Mouse (Mus musculus): ENCODE results near the gene Msrb1. TPM values are rescaled to one million over a fixed set of nuclear protein-coding genes. Genes with fewer than 3 reads are reported as not detected.

Msrb1 gene
- polyA plus RNA-seq, 1 experiment from 2014 or later: 19.4 TPM

DNA sequence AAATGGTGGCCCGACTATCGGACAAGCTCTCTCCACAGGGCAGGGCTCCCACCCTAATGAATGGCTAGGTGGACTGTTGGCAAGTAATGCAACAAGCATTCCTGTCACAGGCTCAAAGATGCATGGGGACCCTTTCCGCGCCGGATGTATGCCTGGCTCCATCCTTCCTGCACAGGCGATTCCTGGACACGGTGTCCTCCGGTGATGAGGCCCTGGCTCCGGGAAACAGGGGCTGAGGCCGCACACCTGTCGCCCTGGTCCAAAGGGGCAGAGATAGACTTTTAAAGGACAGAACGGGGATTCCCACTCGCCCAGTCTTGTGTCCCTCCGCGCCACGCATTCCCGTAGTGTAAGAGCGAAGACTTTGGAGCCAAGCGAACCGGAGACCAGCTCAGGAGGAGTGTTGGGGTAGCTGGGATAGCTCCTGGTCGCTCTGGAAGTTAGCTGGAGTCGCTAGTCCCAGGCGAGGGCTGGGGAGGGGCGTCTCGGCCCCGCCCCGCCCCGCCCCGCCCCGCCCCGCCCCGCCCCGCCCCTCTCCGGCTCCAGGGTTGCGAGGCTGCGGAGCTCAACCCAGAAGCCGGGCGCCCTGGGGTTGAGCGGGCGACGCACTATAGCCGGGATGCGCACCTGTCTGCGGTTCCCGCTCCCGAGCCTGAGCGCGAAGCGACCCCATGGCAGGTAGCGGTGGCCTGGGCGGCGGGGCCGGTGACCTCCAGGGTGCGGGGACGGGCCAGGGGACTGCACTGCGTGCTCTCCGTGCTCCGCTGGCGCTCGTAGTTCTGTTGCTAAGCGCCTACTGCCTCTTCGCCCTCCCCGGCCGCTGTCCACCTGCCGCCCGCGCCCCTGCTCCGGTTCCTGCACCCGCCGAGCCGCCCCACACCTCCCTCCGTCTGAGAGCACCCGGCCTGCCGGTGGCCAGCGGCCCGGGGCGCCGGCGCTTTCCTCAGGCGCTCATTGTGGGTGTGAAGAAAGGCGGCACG lies 16.3 kb downstream of the Msrb1 start, which contains the start of gene Hs3st6:
Gene Hs3st6, plus strand, starts transcription at position 574 of the 980 bp plus-strand sequence.
- WGBS: 1% methylated on average over 66 of the region's 82 CpGs

DNA sequence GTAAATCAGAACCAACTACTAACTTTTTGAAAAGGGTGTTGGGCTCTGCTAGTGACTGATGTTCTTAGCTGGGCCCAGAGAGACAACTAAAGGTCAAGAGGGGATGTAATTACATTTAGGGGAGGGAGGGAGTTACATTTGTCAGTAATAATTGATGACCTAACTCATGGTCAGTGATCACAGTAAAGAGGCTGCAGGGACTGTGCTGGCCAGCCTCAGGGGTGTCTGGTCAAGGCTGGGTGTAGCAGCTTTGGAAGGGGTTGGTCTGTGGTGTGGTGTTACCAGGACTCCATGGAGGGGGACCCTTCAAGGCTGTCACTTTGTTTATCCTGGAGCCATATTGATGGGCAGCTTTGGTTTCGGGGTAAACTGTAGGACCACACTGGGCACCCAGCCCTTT lies 21.0 kb downstream of the Msrb1 start:
- WGBS: 84% methylated on average over 1 of the region's 1 CpGs
- H3K27me3 ChIP-seq: peaks cover 34% of the 10 kb centered on the region

More for the DNA sequence above, 16.3 kb downstream of the Msrb1 start, which contains the start of gene Hs3st6:
- Histone ChIP-seq H3K36me3 (no peaks in the 10 kb centered on the region), H3K27me3 (peaks cover 69% of the 10 kb centered on the region), H3K27ac (replicated peaks) (no peak within 1 kb of the TSS), H3K4me1 (replicated peaks) (peaks cover 13% of the 10 kb centered on the region), H3K9me3 (no peaks in the 10 kb centered on the region), H3K4me2 (peak within 1 kb of the TSS; percentile 88), H3K9ac (no peak within 1 kb of the TSS), H3K4me3 (peak within 1 kb of the TSS; percentile 44)
- ATAC-seq (ENCODE audit: low FRiP score, low read depth): peak; percentile 51; the same call in 1 of the 2 replicates

DNA sequence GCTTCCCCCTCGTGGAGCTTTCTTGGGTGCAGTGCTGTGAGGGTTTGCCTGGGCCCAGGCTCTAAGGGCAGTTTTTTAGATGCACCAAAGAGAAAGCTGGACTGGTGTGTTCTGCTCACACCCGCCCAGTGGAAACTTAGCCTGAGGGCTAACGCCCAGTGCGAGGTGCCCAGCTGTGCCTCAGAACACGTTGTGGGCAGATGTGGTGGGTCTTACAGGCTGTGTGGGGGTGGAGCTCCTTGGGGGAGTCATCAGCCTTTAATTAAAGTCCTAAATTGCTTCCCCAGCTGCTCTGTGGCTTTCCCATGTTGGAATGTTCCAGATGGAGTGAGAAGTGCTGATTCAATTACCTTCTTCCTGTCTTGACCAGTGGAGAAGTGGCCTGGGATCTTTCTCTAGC lies 24.7 kb downstream of the Msrb1 start:
- no peak for ATAC-seq (ENCODE audit: low FRiP score, low read depth)
- Histone ChIP-seq H3K4me1 (replicated peaks) (no peaks in the 10 kb centered on the region), H3K9me3 (no peaks in the 10 kb centered on the region)

More for the DNA sequence above, 21.0 kb downstream of the Msrb1 start:
- H3K36me3 ChIP-seq: no peaks in the 10 kb centered on the region
- H3K27ac ChIP-seq (replicated peaks): no peak overlapping the region
- H3K9me3 ChIP-seq: no peaks in the 10 kb centered on the region
- H3K4me3 ChIP-seq: no peak overlapping the region
- no peak for ATAC-seq (ENCODE audit: low FRiP score, low read depth)
- no peak overlapping the region for H3K9ac ChIP-seq
- H3K4me1 ChIP-seq (replicated peaks): peaks cover 10% of the 10 kb centered on the region
- H3K4me2 ChIP-seq: no peak overlapping the region

DNA sequence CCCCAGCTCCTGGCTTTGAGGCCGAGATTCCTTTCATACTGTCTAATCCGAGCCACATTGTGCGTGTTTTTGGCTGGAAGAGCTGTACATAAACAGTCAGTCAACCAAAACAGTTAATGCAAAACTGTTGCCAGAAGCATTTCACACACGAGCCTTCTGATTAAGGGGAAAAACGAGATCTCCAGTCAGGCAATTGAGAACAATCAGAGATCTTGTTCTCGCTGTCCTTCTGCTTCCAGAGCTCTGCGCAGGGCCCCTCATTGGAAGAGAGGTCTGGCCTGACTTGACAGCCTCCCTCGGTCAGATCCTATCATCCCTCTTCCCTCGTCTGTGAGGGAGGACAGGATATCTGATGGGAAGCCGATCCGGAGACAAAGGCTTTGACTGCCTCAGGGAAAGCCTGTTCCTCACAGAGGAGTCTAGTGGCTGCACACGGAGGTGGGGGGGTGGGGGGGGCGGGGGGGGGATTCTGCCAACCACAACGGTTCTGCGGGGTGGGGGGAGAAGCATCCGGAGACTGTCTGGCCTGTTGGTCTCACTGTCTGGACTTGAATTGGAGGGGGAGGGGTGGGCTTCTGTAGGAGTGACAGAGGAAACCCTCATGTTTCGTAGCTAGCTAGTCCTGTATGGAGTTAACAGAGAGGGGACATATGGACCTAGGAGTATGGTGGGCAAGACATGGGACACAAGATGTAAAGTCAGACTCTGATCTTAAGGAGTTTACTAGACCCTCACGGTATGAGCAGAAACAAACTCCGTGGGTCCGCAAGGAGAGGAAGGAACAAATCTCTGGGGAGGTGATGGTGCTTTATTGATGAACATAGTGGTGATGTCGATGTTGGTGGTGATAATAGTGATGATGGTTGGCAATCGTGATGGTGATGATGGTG lies 28.8 kb downstream of the Msrb1 start:
- Histone ChIP-seq H3K27ac (replicated peaks) (no peak overlapping the region), H3K4me3 (no peak overlapping the region), H3K4me2 (no peak overlapping the region), H3K36me3 (no peaks in the 10 kb centered on the region), H3K27me3 (no peaks in the 10 kb centered on the region), H3K9ac (no peak overlapping the region), H3K9me3 (no peaks in the 10 kb centered on the region), H3K4me1 (replicated peaks) (no peaks in the 10 kb centered on the region)
- no peak for ATAC-seq (ENCODE audit: low FRiP score, low read depth)
- WGBS: 52% methylated on average over 21 of the region's 22 CpGs

More for the DNA sequence above, 24.7 kb downstream of the Msrb1 start:
- 59% methylated on average over 5 of the region's 5 CpGs for WGBS
- H3K36me3 ChIP-seq: no peaks in the 10 kb centered on the region
- peaks cover 2% of the 10 kb centered on the region; the same call in 1 of the 2 replicates for H3K27me3 ChIP-seq
- no peak overlapping the region for H3K9ac ChIP-seq
- no peak overlapping the region for H3K27ac ChIP-seq (replicated peaks)
- no peak overlapping the region for H3K4me3 ChIP-seq
- H3K4me2 ChIP-seq: no peak overlapping the region

DNA sequence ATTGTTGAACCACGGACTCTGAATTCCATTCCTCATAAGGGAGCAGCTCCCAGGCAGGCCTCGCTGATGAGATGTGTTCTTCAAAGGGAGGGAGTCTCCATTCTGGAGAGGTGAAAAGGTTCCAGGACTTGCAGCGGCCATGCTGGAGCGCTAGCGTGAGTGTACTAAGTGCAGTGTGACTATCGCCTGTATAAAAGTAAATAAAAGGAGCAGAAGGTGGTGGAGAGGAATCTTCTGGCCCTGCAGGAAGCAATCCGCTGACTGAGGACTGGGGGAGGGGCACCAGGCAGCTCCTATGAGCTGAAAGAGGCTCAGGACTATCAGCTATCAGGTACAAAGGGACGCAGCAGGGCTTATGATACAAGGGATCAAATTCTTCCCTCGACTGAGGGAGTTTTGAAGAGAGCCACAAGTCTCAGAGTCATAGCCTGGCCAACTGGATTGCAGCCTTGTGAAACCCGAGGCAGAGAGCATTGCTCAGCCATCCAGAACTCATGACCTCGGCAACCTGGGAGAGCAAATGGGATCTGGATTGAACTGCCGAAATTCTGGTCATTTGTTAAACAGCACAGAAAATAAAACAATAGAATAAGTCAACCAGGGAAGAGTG lies 29.9 kb downstream of the Msrb1 start:
- no peak overlapping the region for H3K4me3 ChIP-seq
- ATAC-seq (ENCODE audit: low FRiP score, low read depth): no peak
- H3K4me1 ChIP-seq (replicated peaks): no peaks in the 10 kb centered on the region
- no peaks in the 10 kb centered on the region for H3K36me3 ChIP-seq
- H3K9ac ChIP-seq: no peak overlapping the region
- no peaks in the 10 kb centered on the region for H3K9me3 ChIP-seq
- 26% methylated on average over 12 of the region's 12 CpGs for WGBS
- no peak overlapping the region for H3K4me2 ChIP-seq
- H3K27me3 ChIP-seq: no peaks in the 10 kb centered on the region
- H3K27ac ChIP-seq (replicated peaks): no peak overlapping the region

DNA sequence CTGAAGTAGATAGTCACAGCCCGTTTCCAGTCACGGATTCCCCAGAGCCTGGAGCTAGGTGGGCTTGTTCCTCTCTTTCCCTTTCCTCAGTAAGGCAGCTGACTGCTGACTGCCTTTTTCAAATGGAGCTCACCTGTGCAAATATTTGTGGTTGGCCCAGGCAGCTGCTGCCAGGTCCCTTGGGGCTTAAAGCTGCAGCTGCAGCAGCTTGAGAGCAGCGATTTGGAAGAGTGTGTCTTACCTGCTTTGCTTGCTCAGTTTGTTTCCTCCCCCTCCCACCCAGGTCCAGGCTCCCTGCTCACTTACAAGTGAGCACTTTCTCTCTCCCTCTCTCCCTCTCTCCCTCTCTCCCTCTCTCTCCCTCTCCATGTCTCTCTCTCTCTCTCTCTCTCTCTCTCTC lies 32.7 kb downstream of the Msrb1 start:
- Histone ChIP-seq H3K9ac (no peak overlapping the region), H3K4me3 (no peak overlapping the region), H3K27ac (replicated peaks) (no peak overlapping the region), H3K4me1 (replicated peaks) (no peaks in the 10 kb centered on the region), H3K9me3 (no peaks in the 10 kb centered on the region), H3K27me3 (no peaks in the 10 kb centered on the region), H3K4me2 (no peak overlapping the region), H3K36me3 (no peaks in the 10 kb centered on the region)
- WGBS: 42% methylated on average over 3 of the region's 3 CpGs
- no peak for ATAC-seq (ENCODE audit: low FRiP score, low read depth)

DNA sequence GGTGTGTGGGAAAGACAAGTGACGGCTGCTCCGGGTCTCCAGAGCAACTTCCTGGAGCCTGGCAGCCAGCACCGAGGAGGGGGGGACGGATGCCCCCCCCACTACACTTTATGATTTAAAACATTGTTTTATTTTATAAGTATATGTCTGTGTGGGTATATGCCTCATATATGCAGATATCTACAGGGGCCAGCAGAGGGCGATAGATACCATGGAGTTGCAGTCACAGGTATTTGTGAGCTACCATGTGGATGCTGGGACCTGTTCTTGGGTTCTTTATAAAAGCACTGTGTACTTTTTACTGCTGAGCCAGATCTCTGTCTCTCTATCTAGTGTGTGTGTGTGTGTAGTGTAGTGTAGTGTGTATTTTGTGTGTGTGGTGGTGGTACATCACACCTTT lies 36.8 kb downstream of the Msrb1 start:
- H3K9ac ChIP-seq: no peak overlapping the region
- H3K4me1 ChIP-seq (replicated peaks): no peaks in the 10 kb centered on the region
- WGBS: 88% methylated on average over 5 of the region's 5 CpGs
- no peak overlapping the region for H3K4me3 ChIP-seq
- H3K27ac ChIP-seq (replicated peaks): no peak overlapping the region
- no peaks in the 10 kb centered on the region for H3K9me3 ChIP-seq
- H3K4me2 ChIP-seq: no peak overlapping the region
- ATAC-seq (ENCODE audit: low FRiP score, low read depth): no peak
- no peaks in the 10 kb centered on the region for H3K36me3 ChIP-seq
- no peaks in the 10 kb centered on the region for H3K27me3 ChIP-seq

DNA sequence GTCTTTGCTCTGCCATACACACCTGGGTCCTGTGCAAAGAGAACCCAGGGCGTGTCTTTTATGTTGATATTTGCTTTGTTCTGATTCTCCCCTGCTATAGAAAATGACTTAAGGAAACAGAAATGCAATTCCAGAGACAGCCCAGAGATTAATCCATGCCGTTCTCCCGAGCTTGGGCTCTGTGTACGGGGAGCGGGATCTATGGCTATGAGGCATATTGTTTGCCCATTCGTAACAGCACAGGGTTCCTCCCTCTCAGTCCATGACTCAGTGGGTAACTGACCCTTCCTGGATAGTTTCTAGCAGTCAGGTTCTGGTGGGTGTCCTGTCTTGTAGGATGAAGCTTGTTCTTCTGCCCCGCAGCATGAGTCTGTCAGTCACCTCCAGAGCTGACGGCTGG lies 38.7 kb downstream of the Msrb1 start:
- no peak for ATAC-seq (ENCODE audit: low FRiP score, low read depth)
- no peak overlapping the region for H3K9ac ChIP-seq
- no peak overlapping the region for H3K4me2 ChIP-seq
- no peaks in the 10 kb centered on the region for H3K27me3 ChIP-seq
- H3K4me3 ChIP-seq: no peak overlapping the region
- no peaks in the 10 kb centered on the region for H3K4me1 ChIP-seq (replicated peaks)
- H3K9me3 ChIP-seq: no peaks in the 10 kb centered on the region
- no peaks in the 10 kb centered on the region for H3K36me3 ChIP-seq
- no peak overlapping the region for H3K27ac ChIP-seq (replicated peaks)
- 85% methylated on average over 8 of the region's 8 CpGs for WGBS

DNA sequence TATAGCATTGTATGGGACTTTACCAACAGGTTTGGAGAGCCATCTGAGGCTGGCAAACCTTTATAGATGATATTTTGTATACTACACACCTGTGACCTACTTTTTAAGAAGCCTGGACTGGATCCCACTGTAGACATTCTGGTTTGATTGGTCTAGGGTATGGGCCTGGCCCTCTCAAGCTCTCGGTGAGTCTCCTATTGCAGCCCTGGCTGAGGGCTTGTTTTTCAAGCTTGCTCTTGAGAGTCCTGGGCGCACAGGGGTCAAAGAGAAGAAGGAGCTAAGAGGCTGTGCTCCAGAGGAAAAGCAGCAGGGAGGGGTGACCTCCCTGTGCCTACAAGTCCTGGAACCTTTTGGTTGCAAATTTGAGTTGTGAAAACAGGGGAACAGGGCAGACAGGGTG lies 40.6 kb downstream of the Msrb1 start:
- no peaks in the 10 kb centered on the region for H3K27me3 ChIP-seq
- no peak overlapping the region for H3K27ac ChIP-seq (replicated peaks)
- no peak overlapping the region for H3K4me3 ChIP-seq
- no peak for ATAC-seq (ENCODE audit: low FRiP score, low read depth)
- H3K4me1 ChIP-seq (replicated peaks): no peaks in the 10 kb centered on the region
- no peak overlapping the region for H3K9ac ChIP-seq
- no peaks in the 10 kb centered on the region for H3K36me3 ChIP-seq
- no peak overlapping the region for H3K4me2 ChIP-seq
- H3K9me3 ChIP-seq: no peaks in the 10 kb centered on the region
- WGBS: 73% methylated on average over 2 of the region's 2 CpGs

DNA sequence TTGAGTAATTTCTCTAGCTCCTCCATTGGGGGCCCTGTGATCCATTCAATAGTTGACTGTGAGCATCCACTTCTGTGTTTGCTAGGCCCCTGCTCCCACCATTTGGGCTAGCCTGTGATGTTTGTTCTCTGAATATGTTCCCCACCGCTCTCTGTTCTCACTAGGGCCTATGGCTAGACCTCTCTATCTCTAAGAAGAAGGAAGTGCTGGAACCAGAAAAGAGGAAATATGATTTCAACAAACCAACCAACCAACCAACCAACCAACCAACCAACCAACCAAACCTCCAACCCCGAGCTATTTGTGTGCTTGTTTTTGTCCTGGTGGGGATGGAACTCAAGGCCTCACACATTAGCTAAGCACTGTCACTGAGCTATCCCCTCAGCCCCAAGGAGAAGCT lies 44.4 kb downstream of the Msrb1 start:
- Histone ChIP-seq H3K27me3 (no peaks in the 10 kb centered on the region), H3K4me3 (no peak overlapping the region), H3K36me3 (no peaks in the 10 kb centered on the region), H3K9ac (no peak overlapping the region), H3K4me1 (replicated peaks) (no peaks in the 10 kb centered on the region), H3K9me3 (no peaks in the 10 kb centered on the region), H3K4me2 (no peak overlapping the region), H3K27ac (replicated peaks) (no peak overlapping the region)
- ATAC-seq (ENCODE audit: low FRiP score, low read depth): no peak
- 79% methylated on average over 2 of the region's 2 CpGs for WGBS

DNA sequence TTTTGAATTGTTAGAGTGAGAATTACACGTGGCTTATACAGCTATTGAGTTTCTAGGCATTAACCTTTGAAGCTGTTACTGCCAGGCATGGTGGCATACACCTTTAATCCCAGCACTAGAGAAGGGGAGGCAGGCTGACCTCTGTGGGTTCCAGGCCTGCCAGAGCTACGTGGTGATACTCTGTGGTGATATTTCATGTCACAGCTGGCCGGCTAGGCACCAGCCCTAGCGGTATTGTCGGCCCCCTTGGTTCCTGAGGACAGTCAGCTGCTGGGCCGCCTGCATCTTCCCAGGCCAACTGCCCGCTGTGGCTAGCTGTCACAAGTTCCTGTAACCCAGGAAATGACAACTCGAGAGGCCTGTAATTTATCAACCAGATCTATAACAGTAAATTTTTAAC lies 55.7 kb downstream of the Msrb1 start:
- Histone ChIP-seq H3K4me2 (no peak overlapping the region), H3K9ac (no peak overlapping the region), H3K27ac (replicated peaks) (no peak overlapping the region), H3K9me3 (no peaks in the 10 kb centered on the region), H3K4me1 (replicated peaks) (no peaks in the 10 kb centered on the region), H3K36me3 (no peaks in the 10 kb centered on the region), H3K4me3 (no peak overlapping the region), H3K27me3 (no peaks in the 10 kb centered on the region)
- ATAC-seq (ENCODE audit: low FRiP score, low read depth): no peak
- WGBS: 75% methylated on average over 8 of the region's 8 CpGs

Measured in hindbrain, embryonic 15.5 days (tissue).